Mouse (Mus musculus) cortical plate, adult 2 months (tissue): ENCODE results near the gene 4930507D05Rik. TPM values are rescaled to one million over a fixed set of nuclear protein-coding genes. Genes with fewer than 3 reads are reported as not detected.
"Not testable (repeated sequence)": the region's sequence is repeated elsewhere in the genome, so short reads cannot be mapped to it uniquely, and the experiment has no call there.

Experiments
- H3K27ac ChIP-seq: fragments of 200-500 bp; 2 replicates; pipeline ENCODE4 v1.5.1; 2012; ENCODE audit warnings: low read length, control low read depth, inconsistent platforms; ENCODE audit not compliant: insufficient read depth
- H3K4me1 ChIP-seq: fragments of 200-500 bp; 2 replicates; pipeline ENCODE4 v1.6.1; 2011; ENCODE audit warnings: low read length; ENCODE audit not compliant: control insufficient read depth, insufficient read depth
- H3K4me3 ChIP-seq: fragments of 200-500 bp; 2 replicates; pipeline ENCODE4 v1.5.1; 2011; ENCODE audit warnings: mild to moderate bottlenecking, low read length, control low read depth; ENCODE audit not compliant: insufficient read depth
- CTCF ChIP-seq: fragments of 200-500 bp; IDR thresholded peaks from 2 replicates; pipeline ENCODE4 v1.5.1; 2011; ENCODE audit warnings: mild to moderate bottlenecking, control low read depth, low read length; ENCODE audit not compliant: insufficient read depth; ENCODE audit errors: extremely low read depth
- POLR2A ChIP-seq: fragments of 200-500 bp; IDR thresholded peaks from 2 replicates; pipeline ENCODE4 v1.6.1; 2011; ENCODE audit warnings: mild to moderate bottlenecking, low read length, control low read depth; ENCODE audit not compliant: insufficient read depth; ENCODE audit errors: extremely low read depth
- polyA plus RNA-seq: library from polyadenylated mRNA; depleted of rRNA; stranded (reverse); fragments of >200 nt; gene quantifications from 2 replicates; pipeline ENCODE4 v1.2.3, GENCODE M21; 2012

4930507D05Rik gene
- polyA plus RNA-seq, 1 experiment = 1.3 TPM

DNA sequence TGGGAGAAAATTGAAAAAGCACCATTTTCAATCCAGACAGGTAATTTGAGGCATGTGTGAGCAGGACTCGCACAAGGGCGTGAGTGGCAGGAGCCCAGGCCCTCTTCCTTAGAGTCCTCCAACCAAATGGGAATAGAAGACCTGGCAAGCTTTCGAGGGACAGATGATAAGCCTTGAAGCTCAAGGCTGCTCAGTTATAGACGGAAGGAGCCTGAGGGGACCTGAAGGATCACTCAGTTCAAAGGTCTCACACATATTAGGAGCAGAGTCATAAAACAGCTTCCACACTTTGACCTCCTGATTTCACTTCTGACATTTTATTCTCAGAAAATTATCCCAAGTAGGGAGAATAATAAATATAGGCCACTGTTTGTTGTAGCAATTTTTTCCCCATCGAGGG, 29.9 kb upstream of the 4930507D05Rik start:
- no peak overlapping the region for H3K4me3 ChIP-seq
- TF ChIP-seq POLR2A = no peak
- no peak for TF ChIP-seq CTCF
- no peaks in the 10 kb centered on the region for H3K4me1 ChIP-seq
- H3K27ac ChIP-seq = no peak overlapping the region

DNA sequence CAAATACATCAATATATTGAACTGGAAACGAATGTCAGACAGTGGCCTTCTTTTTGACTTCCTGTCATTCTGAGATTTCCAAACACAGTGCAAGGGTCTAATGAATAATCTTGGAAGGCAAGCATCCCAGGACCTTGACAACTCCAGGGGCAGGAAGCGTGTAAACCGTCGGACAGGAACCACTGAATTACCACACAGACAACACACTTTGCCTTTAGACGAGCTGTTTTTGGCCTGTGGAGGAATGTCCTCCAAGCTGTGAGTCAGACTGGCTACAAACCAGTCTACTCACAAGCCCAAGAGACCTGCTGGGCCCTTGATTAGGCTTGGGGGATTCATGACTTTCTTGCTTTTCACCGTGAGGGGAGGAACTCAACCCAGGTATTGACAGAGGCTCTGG, 28.9 kb upstream of the 4930507D05Rik start:
- Histone ChIP-seq H3K4me3 (no peak overlapping the region), H3K27ac (no peak overlapping the region), H3K4me1 (no peaks in the 10 kb centered on the region)
- TF ChIP-seq POLR2A (no peak), CTCF (no peak)

DNA sequence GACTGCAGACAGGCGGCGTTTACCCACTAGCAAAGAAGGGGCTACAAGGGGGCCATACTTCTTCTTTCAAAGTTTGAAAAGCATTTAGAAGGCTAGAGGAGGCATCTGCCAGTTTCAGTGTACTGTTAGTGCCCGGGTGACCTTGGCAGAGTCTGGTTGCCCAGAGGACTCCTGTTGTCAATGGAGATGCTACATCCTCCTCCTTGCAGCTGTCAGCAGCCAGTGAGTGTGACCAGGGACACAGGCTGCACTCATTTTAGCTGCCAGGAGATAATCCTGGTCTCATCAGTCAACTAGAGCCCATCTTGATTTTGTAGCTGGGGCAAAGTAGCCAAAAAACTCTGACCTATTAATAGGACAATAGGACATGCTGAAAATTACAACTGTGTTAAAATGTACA, 28.2 kb upstream of the 4930507D05Rik start:
- no peak overlapping the region for H3K27ac ChIP-seq
- no peaks in the 10 kb centered on the region for H3K4me1 ChIP-seq
- no peak overlapping the region for H3K4me3 ChIP-seq
- TF ChIP-seq CTCF = no peak
- TF ChIP-seq POLR2A = no peak

DNA sequence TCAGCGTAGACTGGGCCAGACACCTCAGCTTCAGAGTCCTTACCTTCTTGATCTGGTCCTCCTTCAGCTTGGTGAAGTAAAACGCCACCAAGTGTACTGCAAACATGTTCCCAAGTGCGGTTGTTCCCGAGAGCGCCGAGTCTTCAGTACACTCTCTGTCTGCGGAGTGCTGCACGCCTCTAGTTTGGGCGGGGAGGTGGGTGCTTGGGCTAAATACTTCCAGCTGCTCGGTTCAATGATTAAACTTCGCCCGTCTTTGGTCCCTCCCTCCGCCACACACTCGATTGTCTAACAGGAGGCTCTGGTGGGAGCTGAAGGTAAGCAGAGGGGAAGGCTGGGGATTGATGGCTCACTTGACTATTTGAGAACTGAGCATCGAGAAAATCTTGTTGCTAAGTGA, 27.0 kb upstream of the 4930507D05Rik start, which contains the start of gene Hkdc1:
Gene Hkdc1, minus strand, starts transcription at position 237 of the 400 bp plus-strand sequence.
- no peak for TF ChIP-seq POLR2A
- TF ChIP-seq CTCF = no peak

DNA sequence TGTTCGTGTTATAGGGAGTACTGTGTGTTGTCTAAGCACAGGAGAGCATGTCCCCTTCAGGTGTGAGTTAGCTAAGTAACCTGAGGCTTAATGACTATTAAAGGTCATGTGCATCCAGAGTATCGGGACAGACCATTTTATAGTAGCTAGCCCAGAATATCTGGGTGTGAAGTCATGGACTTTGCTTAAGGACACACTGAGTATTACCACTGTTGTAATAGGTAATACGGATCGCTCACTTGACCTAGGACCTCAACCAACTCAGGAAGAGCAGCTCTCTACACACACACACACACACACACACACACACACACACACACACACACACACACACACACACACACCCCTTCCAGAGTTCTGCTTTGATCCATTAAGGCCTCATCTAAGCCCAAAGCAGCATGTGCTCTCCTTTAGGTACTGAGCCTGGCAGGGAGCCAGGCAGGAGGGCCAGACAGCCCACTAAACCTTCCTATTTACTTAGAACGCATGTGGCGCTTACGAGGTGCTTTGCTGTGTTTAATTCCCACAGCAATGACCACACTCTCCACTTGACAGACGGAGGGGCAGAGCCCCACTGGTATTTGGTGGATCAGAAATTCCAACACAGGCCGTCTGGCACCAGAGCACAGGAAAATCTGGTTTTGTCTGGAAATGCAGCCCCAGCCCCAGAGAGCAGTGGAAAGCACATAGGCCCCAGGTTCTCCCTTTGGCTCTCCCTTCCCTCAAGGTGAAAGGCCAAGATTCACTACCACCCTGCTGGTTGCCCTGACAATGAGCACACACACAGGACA, 24.0 kb upstream of the 4930507D05Rik start:
- Histone ChIP-seq H3K4me1 (no peaks in the 10 kb centered on the region), H3K27ac (no peak overlapping the region), H3K4me3 (no peak overlapping the region)
- TF ChIP-seq CTCF (no peak), POLR2A (no peak)

More for the DNA sequence above, 27.0 kb upstream of the 4930507D05Rik start, which contains the start of gene Hkdc1:
- Histone ChIP-seq H3K4me1 (no peaks in the 10 kb centered on the region), H3K27ac (no peak within 1 kb of the TSS), H3K4me3 (no peak within 1 kb of the TSS)

DNA sequence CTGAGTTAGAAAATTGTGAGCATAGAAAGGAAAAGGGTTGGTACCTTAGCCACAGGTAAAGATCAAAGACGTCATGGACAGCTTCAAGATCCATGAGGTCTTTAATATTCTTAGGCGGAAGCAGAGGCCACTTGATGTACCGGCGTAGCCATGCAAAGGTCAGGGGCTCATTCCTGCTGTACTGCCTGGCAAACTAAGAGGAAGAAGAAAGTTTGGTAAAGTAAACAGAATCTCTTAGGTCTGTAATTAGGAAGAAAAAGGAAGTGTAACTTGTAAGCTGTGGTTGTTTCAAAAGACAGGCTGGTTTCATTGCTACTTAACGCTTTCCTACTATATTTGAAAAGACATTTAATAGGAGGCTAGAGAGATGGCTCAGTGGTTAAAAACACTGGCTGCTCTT, 18.9 kb upstream of the 4930507D05Rik start:
- H3K4me3 ChIP-seq = no peak overlapping the region
- H3K4me1 ChIP-seq = no peaks in the 10 kb centered on the region
- no peak overlapping the region for H3K27ac ChIP-seq
- TF ChIP-seq POLR2A (no peak), CTCF (no peak)

DNA sequence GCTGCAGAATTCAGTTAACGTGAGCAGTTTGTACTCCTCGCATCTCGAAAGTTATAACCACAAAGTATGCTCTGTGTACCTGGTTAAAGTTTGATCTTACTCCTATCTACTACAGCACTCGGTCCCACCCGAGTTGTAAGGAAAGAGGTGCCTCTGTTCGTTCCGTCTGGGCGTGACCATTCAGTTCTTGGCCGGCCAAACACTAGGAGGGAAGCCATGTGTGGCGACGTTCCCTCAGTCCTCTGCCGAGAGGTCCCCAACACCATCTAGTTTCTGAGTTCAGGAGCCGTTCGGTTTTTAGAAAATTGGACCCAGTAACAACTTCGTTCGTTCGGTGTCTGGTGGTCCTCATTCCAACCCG, 971 bp downstream of the 4930507D05Rik start:
- peak overlapping the region; percentile 63 for H3K4me3 ChIP-seq
- H3K4me1 ChIP-seq = peaks cover 2% of the 10 kb centered on the region; the same call in 1 of the 2 replicates
- TF ChIP-seq POLR2A (no peak), CTCF (no peak)
- H3K27ac ChIP-seq = peak overlapping the region; percentile 1; the same call in 1 of the 2 replicates

DNA sequence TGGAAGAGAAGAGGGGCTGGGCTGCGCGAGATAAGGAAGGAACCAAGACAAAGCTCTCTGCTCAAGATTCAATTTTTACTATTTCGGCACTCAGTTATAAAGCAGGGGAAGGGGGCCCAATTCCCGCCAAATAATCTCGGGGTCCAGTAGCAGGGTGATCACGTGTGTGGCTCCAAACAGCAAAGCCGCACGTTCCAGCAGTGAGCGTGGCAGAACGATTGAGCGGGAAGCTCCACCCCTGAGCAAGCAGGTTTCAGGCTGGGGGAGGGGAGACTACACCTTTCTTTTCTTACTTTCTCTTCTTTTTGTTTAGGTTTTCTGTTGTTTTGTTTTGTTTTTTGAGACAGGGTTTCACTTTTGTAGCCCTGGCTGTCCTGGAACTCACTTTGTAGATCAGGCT, 2.7 kb downstream of the 4930507D05Rik start:
- not testable (repeated sequence) for H3K4me1 ChIP-seq, H3K4me3 ChIP-seq, H3K27ac ChIP-seq

DNA sequence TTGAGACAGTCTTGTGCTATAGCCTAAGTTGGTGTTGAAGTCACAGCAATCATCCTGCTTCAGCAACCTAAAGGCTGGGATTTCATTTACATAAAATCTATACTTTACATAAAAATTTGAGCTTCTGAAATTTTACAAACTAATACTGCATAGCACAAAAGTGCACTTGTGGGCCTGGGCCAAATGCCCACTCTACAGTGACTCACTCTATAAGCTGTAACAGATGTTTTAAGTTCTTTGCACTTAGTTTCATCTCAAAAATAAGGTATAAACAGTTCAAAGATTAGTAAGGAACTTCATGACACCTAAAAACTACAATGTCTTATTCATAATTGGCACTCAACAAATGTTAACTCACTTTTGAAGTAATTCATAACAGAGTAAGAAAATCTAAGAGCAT, 12.0 kb downstream of the 4930507D05Rik start:
- no peak overlapping the region for H3K27ac ChIP-seq
- no peak for TF ChIP-seq CTCF
- no peak for TF ChIP-seq POLR2A
- no peaks in the 10 kb centered on the region for H3K4me1 ChIP-seq
- H3K4me3 ChIP-seq = no peak overlapping the region

DNA sequence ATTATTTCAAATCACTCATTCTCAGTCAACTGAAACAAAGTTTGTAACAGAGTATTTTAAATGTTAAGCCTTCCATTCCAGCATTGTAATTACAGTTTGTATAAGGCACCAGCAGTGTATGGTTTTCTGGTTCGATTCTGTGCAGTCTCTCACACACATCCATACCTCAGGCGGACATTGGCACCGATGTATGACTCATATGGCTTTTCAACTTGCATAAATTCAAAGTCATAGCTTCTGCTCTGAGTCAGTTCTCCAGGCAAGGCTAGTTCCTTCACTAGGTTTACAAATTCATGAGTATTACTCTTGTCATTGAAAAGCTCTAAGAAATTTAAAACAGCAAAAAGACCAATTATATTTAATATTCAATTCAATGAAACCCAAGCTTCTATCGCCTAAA, 20.4 kb downstream of the 4930507D05Rik start:
- no peak for TF ChIP-seq POLR2A
- TF ChIP-seq CTCF = no peak
- H3K4me3 ChIP-seq = no peak overlapping the region
- H3K4me1 ChIP-seq = no peaks in the 10 kb centered on the region
- no peak overlapping the region for H3K27ac ChIP-seq

DNA sequence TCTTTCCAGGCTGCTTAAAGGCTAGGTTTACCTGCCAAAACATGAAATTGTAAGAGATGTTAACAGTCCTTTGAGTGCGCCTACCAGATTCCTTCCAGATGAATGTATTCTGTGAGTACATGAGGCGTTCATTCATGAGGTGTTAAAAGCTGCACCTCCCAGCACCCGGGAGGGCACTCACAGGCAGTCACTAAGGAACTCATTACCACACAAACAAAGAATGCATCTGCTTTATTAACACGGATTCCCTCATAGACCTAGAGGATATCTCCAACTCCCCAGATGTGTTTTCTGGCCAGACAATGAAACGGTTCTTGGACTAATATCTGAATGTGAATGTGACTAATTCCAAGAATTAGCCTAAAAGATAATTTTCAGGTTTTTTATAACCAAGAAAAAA, 21.8 kb downstream of the 4930507D05Rik start:
- H3K4me1 ChIP-seq = no peaks in the 10 kb centered on the region
- no peak overlapping the region for H3K4me3 ChIP-seq
- TF ChIP-seq POLR2A (no peak), CTCF (no peak)
- no peak overlapping the region for H3K27ac ChIP-seq
